Mouse (Mus musculus) liver, adult (tissue): ENCODE results near the gene Inhbe.

Experiments used
- GATA4 ChIP-seq: IDR thresholded peaks from 2 replicates; pipeline ENCODE4 v1.6.1; 2014; ENCODE audit warnings: mild to moderate bottlenecking, low read length; ENCODE audit not compliant: insufficient replicate concordance

The Inhbe gene

GRCm38 (mm10) chr10:127312858-127313257 is 41.4 kb downstream of the Inhbe start:
- no peak for TF ChIP-seq GATA4

- TF ChIP-seq GATA4 = no peak
Observed at GRCm38 (mm10) chr10:127312356-127312676, 41.9 kb downstream of the Inhbe start.

- no peak for TF ChIP-seq GATA4
Observed at GRCm38 (mm10) chr10:127311476-127312355, 42.5 kb downstream of the Inhbe start, which contains the start of gene Mars. Gene Mars (minus strand): TSS chr10:127311786.

DNA sequence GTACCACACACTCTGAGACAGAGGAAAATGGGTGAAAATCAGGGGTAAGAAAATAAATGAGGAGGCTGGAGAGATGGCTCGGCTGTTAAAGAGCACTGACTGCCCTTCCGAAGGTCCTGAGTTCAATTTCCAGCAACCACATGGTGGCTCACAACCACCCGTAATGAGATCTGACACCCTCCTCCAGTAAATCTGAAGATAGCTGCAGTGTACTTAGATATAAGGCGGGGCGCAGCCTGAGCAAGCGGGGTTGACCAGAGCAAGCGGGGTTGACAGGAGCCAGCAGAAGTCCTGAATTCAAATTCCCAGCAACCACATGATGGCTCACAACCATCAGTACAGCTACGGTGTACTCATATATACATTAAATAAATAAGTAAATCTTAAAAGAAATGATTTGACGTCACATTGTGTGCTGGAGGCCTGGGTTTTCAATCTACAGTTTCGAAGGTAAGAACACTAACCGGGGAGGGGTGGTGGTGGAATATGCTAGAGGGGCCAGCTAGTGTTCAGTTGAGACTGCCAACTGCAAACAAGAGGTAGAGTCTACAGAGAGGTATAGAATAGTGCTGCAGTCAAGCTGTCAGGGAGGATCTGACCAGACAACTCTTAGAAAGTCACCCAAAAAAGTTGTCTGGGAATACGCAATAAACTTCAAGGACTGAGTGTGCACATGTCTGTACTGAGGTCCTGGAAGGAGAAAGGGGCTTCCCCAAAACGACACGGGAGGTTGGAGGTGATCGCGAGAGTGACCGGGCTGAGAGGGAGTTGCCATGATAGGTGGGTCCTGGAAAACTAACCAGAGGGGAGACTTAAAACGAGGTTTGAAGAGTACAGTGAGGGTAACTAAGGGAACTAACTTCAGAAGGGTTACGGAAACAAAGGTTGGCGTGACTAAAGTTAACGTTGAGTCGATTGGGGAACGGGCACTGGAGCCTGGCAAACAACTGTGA is 43.4 kb downstream of the Inhbe start:
- no peak for TF ChIP-seq GATA4

DNA sequence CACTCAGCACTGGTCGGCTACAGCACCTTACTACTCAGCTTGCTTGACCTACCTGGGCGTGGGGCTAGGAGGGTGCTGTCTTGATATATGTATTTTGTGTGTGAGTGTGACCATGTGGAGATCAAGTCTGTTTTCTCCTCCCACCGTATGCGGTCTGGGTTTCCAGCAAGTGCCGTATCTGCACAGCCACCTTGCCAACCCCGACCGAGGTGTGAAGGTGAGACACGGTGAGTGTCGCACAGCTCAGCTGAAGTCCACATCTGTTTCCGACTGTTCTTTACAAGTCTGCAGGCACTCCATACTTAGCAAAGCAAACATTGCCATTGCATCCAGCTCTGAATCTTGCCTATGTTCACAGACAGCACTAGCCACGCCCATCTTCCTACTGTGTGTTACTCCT is 51.1 kb downstream of the Inhbe start:
- TF ChIP-seq GATA4 = no peak

- no peak for TF ChIP-seq GATA4
Observed at GRCm38 (mm10) chr10:127300361-127300760, 53.9 kb downstream of the Inhbe start.
